Mouse (Mus musculus) thymus, adult 2 months (tissue): ENCODE measurements around the gene Psma6.

Experiments used
- CTCF ChIP-seq: fragments of 200-500 bp; IDR thresholded peaks from 2 replicates; pipeline ENCODE4 v1.5.1; 2012; ENCODE audit warnings: mild to moderate bottlenecking, control low read depth, low read length, moderate library complexity, borderline replicate concordance; ENCODE audit not compliant: control insufficient read depth, poor library complexity, insufficient read depth; ENCODE audit errors: extremely low read depth
- POLR2A ChIP-seq: fragments of 200-500 bp; IDR thresholded peaks from 2 replicates; pipeline ENCODE4 v1.6.1; 2012; ENCODE audit warnings: mild to moderate bottlenecking, low read length, control low read depth, moderate library complexity; ENCODE audit not compliant: control insufficient read depth, poor library complexity, insufficient read depth; ENCODE audit errors: extremely low read depth

- no peak for TF ChIP-seq CTCF
- no peak for TF ChIP-seq POLR2A
These were observed 82.8 kb downstream of the Psma6 start for GRCm38 (mm10) chr12:55466816-55467215.
